Mouse (Mus musculus) cortical plate, adult 2 months (tissue): ENCODE results near the gene Itgb3.

Source experiments
- CTCF ChIP-seq: fragments of 200-500 bp; IDR thresholded peaks from 2 replicates; pipeline ENCODE4 v1.5.1; 2011; ENCODE audit warnings: mild to moderate bottlenecking, control low read depth, low read length; ENCODE audit not compliant: insufficient read depth; ENCODE audit errors: extremely low read depth
- POLR2A ChIP-seq: fragments of 200-500 bp; IDR thresholded peaks from 2 replicates; pipeline ENCODE4 v1.6.1; 2011; ENCODE audit warnings: mild to moderate bottlenecking, low read length, control low read depth; ENCODE audit not compliant: insufficient read depth; ENCODE audit errors: extremely low read depth

- TF ChIP-seq POLR2A (no peak), CTCF (no peak)
Measured at GRCm38 (mm10) chr11:104630185-104630835, 22.5 kb downstream of the Itgb3 start.
